Mouse (Mus musculus): Measurements from ENCODE around the gene Tssk2.

Gene Tssk2

GRCm38 (mm10) chr16:17898462-17898861 lies at the start of gene Tssk2, which contains the start of gene Dgcr2:
Tssk2 (plus strand) TSS chr16:17898637.
Dgcr2 (minus strand) TSS chr16:17898562.
- 92% methylated on average over 14 of the region's 14 CpGs for WGBS

GRCm38 (mm10) chr16:17848928-17849327 lies 49.5 kb upstream of the Tssk2 start:
- WGBS = 24% methylated on average over 1 of the region's 1 CpGs

GRCm38 (mm10) chr16:17849486-17849885 lies 49.0 kb upstream of the Tssk2 start:
- 85% methylated on average over 6 of the region's 6 CpGs for WGBS

GRCm38 (mm10) chr16:17851331-17851730 lies 47.1 kb upstream of the Tssk2 start:
- WGBS = 96% methylated on average over 5 of the region's 5 CpGs

GRCm38 (mm10) chr16:17851860-17852259 lies 46.6 kb upstream of the Tssk2 start:
- 72% methylated on average over 1 of the region's 1 CpGs for WGBS

- 96% methylated on average over 2 of the region's 2 CpGs for WGBS
These were observed 45.2 kb upstream of the Tssk2 start for GRCm38 (mm10) chr16:17853263-17853662.

GRCm38 (mm10) chr16:17857157-17857556 lies 41.3 kb upstream of the Tssk2 start:
- 90% methylated on average over 7 of the region's 7 CpGs for WGBS

GRCm38 (mm10) chr16:17865293-17865692 lies 33.1 kb upstream of the Tssk2 start:
- WGBS = 72% methylated on average over 2 of the region's 2 CpGs

- WGBS = 67% methylated on average over 6 of the region's 6 CpGs
These were observed 32.7 kb upstream of the Tssk2 start for GRCm38 (mm10) chr16:17865770-17866169.

- 81% methylated on average over 5 of the region's 5 CpGs for WGBS
These were observed 27.2 kb upstream of the Tssk2 start for GRCm38 (mm10) chr16:17871248-17871647.

- WGBS = 76% methylated on average over 4 of the region's 4 CpGs
These were observed 25.4 kb upstream of the Tssk2 start for GRCm38 (mm10) chr16:17872995-17873394.

- 87% methylated on average over 4 of the region's 4 CpGs for WGBS
These were observed 23.3 kb upstream of the Tssk2 start for GRCm38 (mm10) chr16:17875174-17875573.

GRCm38 (mm10) chr16:17876096-17876495 lies 22.3 kb upstream of the Tssk2 start:
- 84% methylated on average over 1 of the region's 1 CpGs for WGBS

GRCm38 (mm10) chr16:17879571-17879970 lies 18.9 kb upstream of the Tssk2 start:
- WGBS = 44% methylated on average over 4 of the region's 4 CpGs

GRCm38 (mm10) chr16:17884116-17884515 lies 14.3 kb upstream of the Tssk2 start:
- 92% methylated on average over 6 of the region's 6 CpGs for WGBS

- 65% methylated on average over 6 of the region's 6 CpGs for WGBS
These were observed 8.6 kb upstream of the Tssk2 start for GRCm38 (mm10) chr16:17889689-17890341.

- 21% methylated on average over 2 of the region's 2 CpGs for WGBS
These were observed 8.1 kb upstream of the Tssk2 start for GRCm38 (mm10) chr16:17890342-17890727.

- WGBS = under 1% methylated on average over 44 of the region's 44 CpGs
These were observed 7.4 kb upstream of the Tssk2 start for GRCm38 (mm10) chr16:17890917-17891566.

- 1% methylated on average over 38 of the region's 38 CpGs for WGBS
These were observed 6.9 kb upstream of the Tssk2 start, which contains the start of gene Gm20518 for GRCm38 (mm10) chr16:17891567-17891959. Gm20518 (minus strand) TSS chr16:17891671.

- WGBS = 55% methylated on average over 3 of the region's 3 CpGs
These were observed 5.8 kb upstream of the Tssk2 start for GRCm38 (mm10) chr16:17892606-17893005.

GRCm38 (mm10) chr16:17893923-17894322 lies 4.5 kb upstream of the Tssk2 start, which contains the start of gene Tssk1:
Tssk1 (plus strand) TSS chr16:17894223.
- 79% methylated on average over 2 of the region's 2 CpGs for WGBS

- WGBS = under 1% methylated on average over 35 of the region's 35 CpGs
These were observed 12.7 kb downstream of the Tssk2 start, which contains the start of gene Ess2 for GRCm38 (mm10) chr16:17911052-17911595. Ess2 (minus strand) TSS chr16:17911348.
